Mouse (Mus musculus) retina, adult 2 months (tissue): ENCODE data around the gene Trex1.

Source experiments
- DNase-seq: peaks from one replicate; pipeline ENCODE4 v3.0.0-alpha.2; 2012; ENCODE audit warnings: low read depth, low spot score

The Trex1 gene

GRCm38 (mm10) chr9:109059136-109059903, at the start of gene Trex1:
Gene Trex1, minus strand, starts transcription at chr9:109059734.
- DNase-seq = no peak

GRCm38 (mm10) chr9:109107341-109107740, 47.8 kb upstream of the Trex1 start:
- no peak for DNase-seq

- DNase-seq = no peak
Observed at GRCm38 (mm10) chr9:109105648-109106047, 46.1 kb upstream of the Trex1 start.

GRCm38 (mm10) chr9:109105011-109105410, 45.5 kb upstream of the Trex1 start:
- DNase-seq = no peak

- DNase-seq = no peak
Observed at GRCm38 (mm10) chr9:109104083-109104482, 44.5 kb upstream of the Trex1 start.

GRCm38 (mm10) chr9:109103250-109103649, 43.7 kb upstream of the Trex1 start:
- no peak for DNase-seq

GRCm38 (mm10) chr9:109102541-109102940, 43.0 kb upstream of the Trex1 start:
- no peak for DNase-seq

- DNase-seq = no peak
Observed at GRCm38 (mm10) chr9:109101933-109102445, 42.5 kb upstream of the Trex1 start.

GRCm38 (mm10) chr9:109100307-109100928, 40.9 kb upstream of the Trex1 start:
- no peak for DNase-seq

- no peak for DNase-seq
Observed at GRCm38 (mm10) chr9:109098969-109099368, 39.4 kb upstream of the Trex1 start.

GRCm38 (mm10) chr9:109098366-109098765, 38.8 kb upstream of the Trex1 start:
- DNase-seq = no peak

- DNase-seq = no peak
Observed at GRCm38 (mm10) chr9:109097831-109098230, 38.3 kb upstream of the Trex1 start.

GRCm38 (mm10) chr9:109097291-109097690, 37.8 kb upstream of the Trex1 start:
- no peak for DNase-seq

- no peak for DNase-seq
Observed at GRCm38 (mm10) chr9:109096856-109097255, 37.3 kb upstream of the Trex1 start.

- DNase-seq = no peak
Observed at GRCm38 (mm10) chr9:109096251-109096661, 36.7 kb upstream of the Trex1 start.

- no peak for DNase-seq
Observed at GRCm38 (mm10) chr9:109095137-109095982, 35.8 kb upstream of the Trex1 start, which contains the start of gene Plxnb1. Gene Plxnb1, plus strand, starts transcription at chr9:109095389.

- DNase-seq = no peak
Observed at GRCm38 (mm10) chr9:109094553-109095136, 35.1 kb upstream of the Trex1 start.

GRCm38 (mm10) chr9:109093786-109094552, 34.4 kb upstream of the Trex1 start:
- no peak for DNase-seq

GRCm38 (mm10) chr9:109092799-109093198, 33.3 kb upstream of the Trex1 start:
- no peak for DNase-seq

GRCm38 (mm10) chr9:109091802-109092201, 32.3 kb upstream of the Trex1 start:
- no peak for DNase-seq

- no peak for DNase-seq
Observed at GRCm38 (mm10) chr9:109090446-109090845, 30.9 kb upstream of the Trex1 start.
